Mouse (Mus musculus): Measurements from ENCODE around the gene Ints12. TPM values are rescaled to one million over a fixed set of nuclear protein-coding genes. Genes with fewer than 3 reads are reported as not detected.
A peak's percentile ranks its signal among the peaks of the same experiment; 100 is the strongest.

Ints12 gene
- polyA plus RNA-seq, 1 experiment from 2014 or later = 17.1 TPM

DNA sequence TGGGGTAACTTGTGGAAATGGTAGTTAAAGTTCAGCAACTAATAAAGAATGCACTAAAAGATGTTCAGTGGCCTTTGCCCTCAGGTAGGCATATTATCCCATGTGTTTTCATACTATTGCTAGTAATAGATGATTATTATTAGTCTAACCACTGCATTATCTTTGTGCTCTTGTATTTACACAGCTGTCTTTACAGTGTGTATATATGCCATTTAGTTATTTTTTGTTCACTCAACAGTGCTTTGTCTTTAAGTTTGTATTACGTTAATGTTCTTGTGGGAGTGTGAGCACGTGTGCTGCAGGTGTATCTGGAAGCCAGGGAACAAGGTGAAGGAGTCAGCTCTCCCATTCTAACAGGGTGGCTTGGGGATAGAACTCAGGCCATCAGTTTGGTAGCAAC, 7.3 kb downstream of the Ints12 start:
- Histone ChIP-seq H3K9ac (ENCODE audit: low read depth, low read length) (no peak overlapping the region), H3K4me1 (replicated peaks; ENCODE audit: control insufficient read depth, insufficient read depth, low read length) (no peaks in the 10 kb centered on the region), H3K4me3 (ENCODE audit: low read depth, low read length) (no peak overlapping the region), H3K27ac (ENCODE audit: low read depth, low read length) (no peak overlapping the region), H3K4me2 (replicated peaks; ENCODE audit: low read depth) (no peak overlapping the region), H3K36me3 (ENCODE audit: control insufficient read depth, insufficient read depth) (peaks cover 41% of the 10 kb centered on the region), H3K9me3 (ENCODE audit: control insufficient read depth) (no peaks in the 10 kb centered on the region), H3K27me3 (replicated peaks; ENCODE audit: control insufficient read depth, insufficient read depth, low read length) (no peaks in the 10 kb centered on the region)
- WGBS = 49% methylated on average over 2 of the region's 2 CpGs
- no peak for ATAC-seq
- TF ChIP-seq CTCF (IDR thresholded peaks at IDR 0.05; ENCODE audit: low read depth) = no peak

DNA sequence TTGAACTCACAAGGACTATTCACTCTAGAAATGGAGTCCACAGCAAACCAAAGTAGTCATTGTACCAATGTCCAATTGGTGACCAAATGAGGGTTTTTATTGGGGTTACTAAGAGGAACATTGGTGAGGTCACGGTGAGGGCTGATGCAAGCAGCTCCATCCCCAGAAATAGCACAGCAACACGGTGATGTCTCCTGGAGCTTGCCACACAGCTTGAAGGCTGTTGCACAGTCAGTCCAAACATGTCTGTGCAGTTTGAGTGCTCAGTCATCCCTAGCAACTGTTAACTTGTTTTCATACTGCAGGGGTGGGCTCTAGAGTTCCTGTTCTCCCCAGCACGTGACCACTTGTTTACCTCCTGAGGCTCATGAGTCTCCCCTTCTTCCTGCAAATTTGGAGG, 12.1 kb downstream of the Ints12 start:
- no peak for ATAC-seq
- H3K36me3 ChIP-seq (ENCODE audit: control insufficient read depth, insufficient read depth) = peaks cover 63% of the 10 kb centered on the region
- no peak overlapping the region for H3K4me2 ChIP-seq (replicated peaks; ENCODE audit: low read depth)
- H3K9ac ChIP-seq (ENCODE audit: low read depth, low read length) = no peak overlapping the region
- H3K27me3 ChIP-seq (replicated peaks; ENCODE audit: control insufficient read depth, insufficient read depth, low read length) = no peaks in the 10 kb centered on the region
- WGBS = 89% methylated on average over 3 of the region's 3 CpGs
- H3K9me3 ChIP-seq (ENCODE audit: control insufficient read depth) = no peaks in the 10 kb centered on the region
- no peak overlapping the region for H3K27ac ChIP-seq (ENCODE audit: low read depth, low read length)
- H3K4me1 ChIP-seq (replicated peaks; ENCODE audit: control insufficient read depth, insufficient read depth, low read length) = no peaks in the 10 kb centered on the region
- TF ChIP-seq CTCF (IDR thresholded peaks at IDR 0.05; ENCODE audit: low read depth) = no peak
- H3K4me3 ChIP-seq (ENCODE audit: low read depth, low read length) = no peak overlapping the region

DNA sequence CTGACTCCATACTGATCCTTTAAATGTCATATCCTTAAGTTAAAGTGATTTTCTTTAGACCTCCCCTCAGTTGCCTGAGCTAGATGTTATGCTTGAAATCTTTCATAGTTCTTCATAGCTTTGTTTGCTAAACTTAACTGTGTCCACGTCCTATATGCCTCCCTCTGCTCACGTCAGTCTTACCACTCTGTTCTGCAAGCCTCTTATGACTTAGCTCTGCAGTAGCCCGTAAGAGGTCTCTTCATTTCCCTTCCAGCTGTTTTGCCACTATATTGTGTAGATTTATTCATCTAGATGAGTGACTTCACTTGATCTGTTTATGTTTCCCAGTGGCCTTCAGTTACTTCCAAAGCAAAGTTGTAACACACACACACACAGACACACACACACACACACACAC, 12.8 kb downstream of the Ints12 start:
- ATAC-seq = no peak
- H3K27me3 ChIP-seq (replicated peaks; ENCODE audit: control insufficient read depth, insufficient read depth, low read length) = no peaks in the 10 kb centered on the region
- no peaks in the 10 kb centered on the region for H3K4me1 ChIP-seq (replicated peaks; ENCODE audit: control insufficient read depth, insufficient read depth, low read length)
- 92% methylated on average over 3 of the region's 3 CpGs for WGBS
- H3K9ac ChIP-seq (ENCODE audit: low read depth, low read length) = no peak overlapping the region
- no peak for TF ChIP-seq CTCF (IDR thresholded peaks at IDR 0.05; ENCODE audit: low read depth)
- no peak overlapping the region for H3K27ac ChIP-seq (ENCODE audit: low read depth, low read length)
- H3K36me3 ChIP-seq (ENCODE audit: control insufficient read depth, insufficient read depth) = peaks cover 63% of the 10 kb centered on the region
- H3K4me3 ChIP-seq (ENCODE audit: low read depth, low read length) = no peak overlapping the region
- H3K9me3 ChIP-seq (ENCODE audit: control insufficient read depth) = no peaks in the 10 kb centered on the region
- no peak overlapping the region for H3K4me2 ChIP-seq (replicated peaks; ENCODE audit: low read depth)

DNA sequence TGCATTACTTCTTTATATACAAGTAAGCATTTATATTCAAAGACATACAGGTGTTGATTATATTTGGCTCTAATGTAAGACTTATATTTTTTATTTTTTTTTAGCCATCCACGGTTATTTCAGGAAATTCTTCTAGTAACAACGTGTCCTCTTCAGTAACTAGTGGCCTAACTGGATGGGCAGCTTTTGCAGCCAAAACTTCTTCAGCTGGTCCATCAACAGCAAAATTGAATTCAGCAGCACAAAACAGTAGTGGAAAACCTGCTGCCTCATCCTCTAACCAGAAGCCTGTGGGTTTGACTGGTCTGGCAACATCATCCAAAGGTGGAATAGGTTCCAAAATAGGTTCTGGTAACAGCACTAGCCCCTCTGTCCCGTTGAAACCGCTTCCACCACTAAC, 17.1 kb downstream of the Ints12 start:
- Histone ChIP-seq H3K27ac (ENCODE audit: low read depth, low read length) (no peak overlapping the region), H3K4me2 (replicated peaks; ENCODE audit: low read depth) (no peak overlapping the region), H3K4me3 (ENCODE audit: low read depth, low read length) (no peak overlapping the region), H3K9ac (ENCODE audit: low read depth, low read length) (no peak overlapping the region), H3K4me1 (replicated peaks; ENCODE audit: control insufficient read depth, insufficient read depth, low read length) (no peaks in the 10 kb centered on the region), H3K27me3 (replicated peaks; ENCODE audit: control insufficient read depth, insufficient read depth, low read length) (no peaks in the 10 kb centered on the region), H3K36me3 (ENCODE audit: control insufficient read depth, insufficient read depth) (peaks cover 48% of the 10 kb centered on the region), H3K9me3 (ENCODE audit: control insufficient read depth) (no peaks in the 10 kb centered on the region)
- ATAC-seq = no peak
- TF ChIP-seq CTCF (IDR thresholded peaks at IDR 0.05; ENCODE audit: low read depth) = no peak
- WGBS = 96% methylated on average over 4 of the region's 4 CpGs

DNA sequence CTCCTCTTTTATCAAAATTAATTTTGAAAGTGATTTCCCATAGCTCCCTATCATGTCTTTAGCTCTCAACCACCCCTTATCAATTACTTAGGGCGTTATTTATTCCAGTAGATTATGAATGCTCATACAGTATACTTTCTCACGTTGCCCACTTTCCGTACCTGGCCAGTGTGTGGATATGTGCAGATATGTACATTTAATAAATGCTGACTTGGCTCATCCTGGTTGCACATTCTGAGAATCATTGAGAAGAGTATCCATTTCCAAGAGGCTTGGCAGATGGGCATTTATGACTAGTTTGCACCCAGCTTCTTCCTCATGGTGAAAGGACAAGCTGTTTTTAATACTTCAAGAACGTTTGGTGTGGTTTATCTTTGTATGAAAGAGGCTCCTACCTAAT, 18.2 kb downstream of the Ints12 start:
- Histone ChIP-seq H3K36me3 (ENCODE audit: control insufficient read depth, insufficient read depth) (peaks cover 39% of the 10 kb centered on the region), H3K9ac (ENCODE audit: low read depth, low read length) (no peak overlapping the region), H3K4me2 (replicated peaks; ENCODE audit: low read depth) (no peak overlapping the region), H3K4me3 (ENCODE audit: low read depth, low read length) (no peak overlapping the region), H3K4me1 (replicated peaks; ENCODE audit: control insufficient read depth, insufficient read depth, low read length) (no peaks in the 10 kb centered on the region), H3K27me3 (replicated peaks; ENCODE audit: control insufficient read depth, insufficient read depth, low read length) (no peaks in the 10 kb centered on the region), H3K27ac (ENCODE audit: low read depth, low read length) (no peak overlapping the region), H3K9me3 (ENCODE audit: control insufficient read depth) (no peaks in the 10 kb centered on the region)
- ATAC-seq = no peak
- TF ChIP-seq CTCF (IDR thresholded peaks at IDR 0.05; ENCODE audit: low read depth) = no peak
- WGBS = 89% methylated on average over 4 of the region's 4 CpGs

DNA sequence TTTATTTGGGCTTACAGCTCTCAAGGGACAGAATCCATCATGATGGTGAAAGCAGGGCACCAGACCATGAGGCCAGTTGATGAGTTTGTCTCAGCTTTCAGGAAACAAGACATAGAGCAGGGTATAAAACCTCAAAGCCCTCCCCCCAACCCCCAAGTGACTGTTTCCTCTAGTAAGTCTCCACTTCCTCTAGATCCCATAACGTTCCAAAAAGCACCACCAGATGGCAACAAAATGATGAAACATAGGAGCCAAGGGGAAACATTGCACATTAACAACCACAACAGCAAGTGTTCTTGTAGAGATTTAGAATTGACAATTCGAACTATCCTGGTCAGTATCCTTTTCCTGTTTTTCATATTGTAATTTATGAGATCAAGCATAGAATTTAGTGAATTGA, 20.1 kb downstream of the Ints12 start:
- Histone ChIP-seq H3K4me3 (ENCODE audit: low read depth, low read length) (no peak overlapping the region), H3K9ac (ENCODE audit: low read depth, low read length) (no peak overlapping the region), H3K4me1 (replicated peaks; ENCODE audit: control insufficient read depth, insufficient read depth, low read length) (no peaks in the 10 kb centered on the region), H3K36me3 (ENCODE audit: control insufficient read depth, insufficient read depth) (peaks cover 25% of the 10 kb centered on the region), H3K4me2 (replicated peaks; ENCODE audit: low read depth) (no peak overlapping the region), H3K9me3 (ENCODE audit: control insufficient read depth) (no peaks in the 10 kb centered on the region), H3K27me3 (replicated peaks; ENCODE audit: control insufficient read depth, insufficient read depth, low read length) (no peaks in the 10 kb centered on the region), H3K27ac (ENCODE audit: low read depth, low read length) (no peak overlapping the region)
- 35% methylated on average over 2 of the region's 2 CpGs for WGBS
- no peak for ATAC-seq
- peak; percentile 74 for TF ChIP-seq CTCF (IDR thresholded peaks at IDR 0.05; ENCODE audit: low read depth)

DNA sequence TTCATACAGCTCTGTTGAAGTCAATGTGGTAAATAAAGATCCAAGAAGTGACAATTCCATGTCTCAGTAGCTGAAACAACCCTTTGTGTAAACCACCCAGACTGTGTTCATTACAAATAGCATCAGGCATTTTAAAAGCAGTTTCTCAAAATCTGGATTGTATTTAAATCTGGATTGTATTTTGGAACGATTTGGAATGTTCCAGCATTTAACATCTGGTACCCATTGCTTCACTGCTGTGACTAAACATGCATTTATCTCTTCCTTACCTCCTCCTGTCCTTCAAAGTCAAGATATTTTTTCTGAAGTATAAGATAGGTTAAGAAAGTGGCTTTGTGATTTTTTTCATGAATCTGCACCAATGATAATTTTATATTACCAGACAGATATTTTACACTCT, 21.6 kb downstream of the Ints12 start:
- no peak overlapping the region for H3K4me3 ChIP-seq (ENCODE audit: low read depth, low read length)
- H3K4me2 ChIP-seq (replicated peaks; ENCODE audit: low read depth) = no peak overlapping the region
- peaks cover 13% of the 10 kb centered on the region for H3K36me3 ChIP-seq (ENCODE audit: control insufficient read depth, insufficient read depth)
- H3K4me1 ChIP-seq (replicated peaks; ENCODE audit: control insufficient read depth, insufficient read depth, low read length) = no peaks in the 10 kb centered on the region
- H3K9me3 ChIP-seq (ENCODE audit: control insufficient read depth) = no peaks in the 10 kb centered on the region
- no peak for ATAC-seq
- no peaks in the 10 kb centered on the region for H3K27me3 ChIP-seq (replicated peaks; ENCODE audit: control insufficient read depth, insufficient read depth, low read length)
- no peak for TF ChIP-seq CTCF (IDR thresholded peaks at IDR 0.05; ENCODE audit: low read depth)
- H3K27ac ChIP-seq (ENCODE audit: low read depth, low read length) = no peak overlapping the region
- 52% methylated on average over 1 of the region's 1 CpGs for WGBS
- H3K9ac ChIP-seq (ENCODE audit: low read depth, low read length) = no peak overlapping the region
